Mouse (Mus musculus): ENCODE measurements around the gene Rapgef4.
A peak's percentile ranks its signal among the peaks of the same experiment; 100 is the strongest.

Gene Rapgef4

DNA sequence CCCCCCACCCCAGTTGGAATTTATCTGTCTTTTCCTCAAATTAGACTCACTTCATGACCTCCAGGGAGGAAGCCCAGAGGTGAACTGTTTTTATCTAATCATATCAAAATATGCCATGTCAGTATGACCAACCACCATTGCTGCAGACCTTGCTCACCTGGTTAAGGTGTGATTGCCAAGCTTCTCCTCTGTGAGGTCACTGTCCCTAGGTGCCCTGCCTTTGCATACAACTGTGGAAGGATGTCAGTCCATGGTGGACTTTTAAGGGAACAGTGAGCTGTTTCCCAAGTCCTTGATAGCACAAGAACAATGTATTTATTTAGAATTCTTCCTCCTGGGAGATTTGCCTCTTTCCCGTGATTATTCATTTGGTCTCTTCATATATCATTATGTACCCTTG lies 172.8 kb downstream of the Rapgef4 start:
- DNase-seq: no peak

- peak; percentile 23 to 39 for DNase-seq
These were observed 174.2 kb downstream of the Rapgef4 start for GRCm38 (mm10) chr2:72155102-72155773.

- DNase-seq: no peak
These were observed 175.4 kb downstream of the Rapgef4 start for GRCm38 (mm10) chr2:72156484-72156883.

DNA sequence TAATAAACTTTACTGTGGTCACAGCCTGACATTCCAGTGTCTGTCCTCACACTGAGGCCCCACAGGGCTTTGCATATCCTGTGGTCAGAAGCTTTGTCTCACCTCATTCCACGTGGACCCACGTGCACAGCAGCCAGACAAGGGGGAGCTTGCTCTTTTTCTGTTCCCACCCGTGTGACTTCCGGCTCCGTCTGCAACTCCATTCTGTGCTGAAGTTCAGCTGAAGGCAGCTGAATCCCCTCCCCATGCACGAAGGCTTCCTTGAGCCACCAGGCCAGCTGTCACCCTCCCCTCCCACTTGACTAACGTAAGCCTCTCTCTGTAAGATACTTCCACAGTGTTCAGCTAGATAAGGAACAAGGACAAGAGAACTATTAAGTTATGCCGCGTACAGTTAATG lies 176.5 kb downstream of the Rapgef4 start:
- DNase-seq: peak in 1 of 2 experiments; percentile 8

- no peak for DNase-seq
These were observed 177.0 kb downstream of the Rapgef4 start for GRCm38 (mm10) chr2:72158045-72158444.

- DNase-seq: no peak
These were observed 177.7 kb downstream of the Rapgef4 start for GRCm38 (mm10) chr2:72158691-72159225.

GRCm38 (mm10) chr2:72159281-72159680 lies 178.2 kb downstream of the Rapgef4 start:
- no peak for DNase-seq

DNA sequence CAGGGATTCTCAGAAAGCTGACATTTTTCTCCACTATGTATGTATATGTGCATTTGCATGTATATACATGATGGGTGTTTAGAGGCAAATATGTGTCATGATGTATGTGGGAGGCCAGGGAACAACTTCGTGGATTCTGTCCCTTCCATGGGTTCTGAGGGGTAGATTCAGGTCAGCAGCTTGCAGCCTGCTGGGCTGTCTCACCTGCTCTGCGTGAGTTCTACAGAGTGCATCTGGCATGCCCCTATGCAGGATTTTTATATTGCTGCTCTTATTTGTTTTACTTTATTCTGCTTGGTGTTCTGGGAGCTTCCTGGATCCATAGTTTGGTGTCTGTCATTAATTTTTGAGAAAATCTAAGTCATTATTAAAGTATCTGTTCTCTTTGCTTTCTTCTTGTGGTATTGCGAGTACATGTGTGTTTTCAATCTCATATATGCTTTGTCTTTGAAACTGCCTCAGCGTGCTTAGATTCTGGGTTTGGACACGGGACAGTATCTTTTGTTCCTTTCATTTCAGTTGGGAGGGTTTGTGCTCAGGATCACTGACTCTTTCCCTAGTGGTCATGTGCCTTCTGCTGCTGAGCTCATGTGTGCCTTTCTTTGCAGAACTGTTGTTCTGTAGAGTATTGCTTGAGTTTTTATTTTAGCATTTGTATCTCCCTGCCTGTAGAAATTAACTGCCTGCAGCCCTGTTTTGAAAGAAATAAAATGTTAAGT lies 184.3 kb downstream of the Rapgef4 start:
- no peak for DNase-seq

DNA sequence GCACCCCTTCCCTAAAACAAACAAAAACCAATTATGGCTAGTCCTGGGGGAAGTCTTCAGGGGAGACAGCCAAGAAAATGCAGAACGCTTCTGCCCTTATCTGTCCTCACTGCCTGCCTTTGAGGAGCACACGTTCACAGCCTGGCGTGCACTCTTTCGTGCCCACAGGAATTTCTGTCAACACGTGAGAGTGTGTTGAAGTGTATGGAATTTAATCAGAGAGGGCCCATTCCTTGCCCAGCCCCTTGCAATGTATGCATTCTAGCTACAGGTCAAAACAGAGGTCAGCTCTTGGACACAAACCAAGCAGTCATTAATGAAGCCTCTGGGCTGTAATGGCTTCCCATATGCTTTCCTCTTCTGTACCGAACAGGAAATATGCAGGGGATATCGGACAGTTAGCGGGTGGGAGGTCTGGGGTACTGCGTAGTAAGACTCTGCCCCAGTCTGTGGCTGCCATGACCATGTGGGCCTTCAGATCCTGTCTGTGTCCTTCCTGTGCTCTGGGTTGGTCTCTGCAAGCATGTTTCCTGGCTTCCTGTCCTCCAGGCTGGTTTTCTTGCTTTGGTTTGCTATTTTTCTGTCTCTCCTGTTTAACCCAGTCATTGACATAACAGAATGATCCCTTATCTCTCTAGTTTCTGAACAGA lies 188.5 kb downstream of the Rapgef4 start:
- no peak for DNase-seq

- DNase-seq: peak; percentile 21 to 27
These were observed 189.5 kb downstream of the Rapgef4 start for GRCm38 (mm10) chr2:72170546-72170945.

- no peak for DNase-seq
These were observed 190.2 kb downstream of the Rapgef4 start for GRCm38 (mm10) chr2:72171204-72171603.

DNA sequence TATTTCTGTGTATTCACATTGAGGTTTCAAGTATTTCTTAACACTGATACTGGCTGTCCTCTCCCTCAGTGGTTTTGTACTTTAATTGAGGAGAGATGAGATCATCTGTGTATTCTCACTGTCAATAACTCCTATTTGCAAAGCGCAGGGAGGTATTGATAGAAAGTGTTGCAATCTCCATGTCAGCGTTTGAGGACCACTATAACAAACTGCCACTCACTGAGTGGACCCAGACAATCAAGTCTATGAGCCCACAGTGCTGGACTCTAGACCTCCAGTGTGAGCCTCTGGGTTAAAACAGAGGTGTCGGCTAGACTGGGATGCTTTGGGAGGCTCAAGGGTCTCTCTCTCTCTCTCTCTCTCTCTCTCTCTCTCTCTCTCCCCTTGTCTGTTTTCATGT lies 192.0 kb downstream of the Rapgef4 start:
- no peak for DNase-seq

DNA sequence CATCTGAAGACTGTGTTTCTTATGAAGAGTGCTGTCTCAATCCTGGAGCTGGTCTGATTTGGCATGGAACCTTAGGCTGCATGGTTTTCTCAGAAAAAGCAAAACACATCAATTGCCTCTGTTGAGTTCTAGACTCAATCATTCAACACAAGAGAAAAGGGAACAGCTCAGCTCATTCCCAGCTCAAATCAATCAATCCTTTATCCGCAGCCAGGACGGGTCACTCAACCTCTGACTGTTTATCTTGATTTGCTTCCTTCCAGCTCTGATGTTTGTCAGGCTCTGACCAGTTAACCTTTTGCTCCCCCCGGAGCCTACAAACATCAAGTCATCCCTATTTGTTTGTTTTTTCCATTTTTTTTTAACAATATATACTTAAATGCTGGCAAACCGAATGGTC lies 192.8 kb downstream of the Rapgef4 start:
- peak in 1 of 2 experiments; percentile 25 for DNase-seq

GRCm38 (mm10) chr2:72175536-72175935 lies 194.5 kb downstream of the Rapgef4 start:
- DNase-seq: no peak

DNA sequence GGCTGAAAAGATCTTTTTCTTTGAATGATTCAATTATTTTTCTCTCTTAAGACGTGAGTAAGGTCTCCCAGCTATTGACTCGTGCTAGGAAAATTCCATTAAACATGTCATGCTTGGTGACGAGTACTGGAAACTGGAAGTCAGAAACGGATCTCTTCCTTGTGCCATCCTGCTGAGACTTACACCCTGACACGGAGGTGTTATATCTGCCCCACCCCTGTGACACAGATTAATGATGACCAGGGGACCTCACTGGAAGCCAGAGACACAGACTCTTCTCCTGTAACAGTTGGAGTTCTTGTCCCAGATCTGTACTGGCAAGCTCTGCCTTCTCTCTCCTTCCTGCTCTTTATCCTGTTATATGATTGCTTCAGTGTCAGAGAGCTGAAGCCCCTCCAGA lies 194.9 kb downstream of the Rapgef4 start:
- DNase-seq: peak; percentile 25 to 63

- no peak for DNase-seq
These were observed 196.4 kb downstream of the Rapgef4 start for GRCm38 (mm10) chr2:72177214-72178023.

DNA sequence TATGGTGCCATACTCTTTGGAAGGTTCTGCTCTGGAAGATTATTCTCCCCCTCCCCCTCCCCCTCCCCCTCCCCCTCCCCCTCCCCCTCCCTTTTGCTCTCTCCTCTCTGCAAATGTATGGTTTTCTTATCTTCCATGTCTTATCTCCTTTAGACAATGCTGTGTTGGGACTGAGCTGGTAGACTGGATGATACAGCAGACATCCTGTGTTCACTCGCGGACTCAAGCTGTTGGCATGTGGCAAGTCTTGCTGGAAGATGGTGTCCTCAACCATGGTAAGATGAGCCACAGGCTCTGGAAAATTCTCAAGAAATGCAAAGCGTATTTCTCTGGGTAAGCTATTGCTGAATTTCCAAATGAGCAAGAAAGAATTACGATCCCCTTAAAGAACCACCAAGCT lies 197.0 kb downstream of the Rapgef4 start:
- DNase-seq: no peak

- no peak for DNase-seq
These were observed 197.5 kb downstream of the Rapgef4 start for GRCm38 (mm10) chr2:72178515-72178914.

DNA sequence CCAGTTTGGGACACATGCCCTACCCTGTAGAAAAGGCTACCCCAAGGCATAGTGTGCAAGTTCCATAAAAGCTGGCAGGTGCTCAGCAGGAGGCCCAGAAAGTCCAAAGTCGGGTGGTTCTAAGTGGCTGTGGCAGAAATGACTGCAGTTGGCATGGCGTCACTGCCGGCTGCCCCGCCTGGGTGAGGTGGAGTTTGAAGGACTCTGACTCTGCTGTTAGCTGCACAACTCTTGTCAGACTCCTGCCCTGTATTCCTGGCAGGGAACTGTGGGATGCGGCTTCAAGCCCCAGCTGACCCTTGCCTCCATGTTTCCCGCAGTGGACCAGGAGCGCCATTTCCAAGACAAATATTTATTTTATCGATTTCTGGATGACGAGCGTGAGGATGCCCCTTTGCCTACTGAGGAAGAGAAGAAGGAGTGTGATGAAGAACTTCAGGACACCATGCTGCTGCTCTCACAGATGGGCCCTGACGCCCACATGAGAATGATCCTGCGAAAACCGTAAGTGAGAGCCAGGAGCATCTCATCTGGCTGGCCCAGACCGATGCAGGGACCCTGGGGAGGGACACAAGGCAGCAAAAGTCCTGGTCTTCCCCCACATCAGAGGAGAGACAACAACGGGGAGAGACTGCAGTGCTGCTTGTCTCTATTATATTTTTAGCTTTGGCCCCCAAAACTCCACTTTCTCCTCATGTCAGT lies 198.7 kb downstream of the Rapgef4 start:
- DNase-seq: peak in 1 of 2 experiments; percentile 24

- DNase-seq: no peak
These were observed 200.4 kb downstream of the Rapgef4 start for GRCm38 (mm10) chr2:72181443-72181842.

DNA sequence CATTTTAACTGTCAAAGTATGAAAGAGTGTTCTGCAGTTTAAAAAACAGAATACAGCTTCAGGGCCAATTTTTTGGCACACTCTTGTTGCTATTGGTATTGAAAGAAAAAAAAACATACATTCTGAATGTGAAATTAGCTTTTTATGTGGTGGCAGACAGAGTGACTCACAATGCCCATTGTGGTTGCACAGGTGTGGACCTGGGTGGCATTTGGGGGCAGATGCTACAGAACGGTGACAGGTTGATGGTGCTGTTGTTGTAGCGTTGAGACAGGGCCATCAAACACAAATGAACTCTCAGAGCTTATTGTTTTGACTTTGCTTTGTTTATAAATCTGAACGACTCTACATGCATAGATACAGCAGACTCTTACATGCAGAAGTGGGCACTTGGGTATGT lies 202.7 kb downstream of the Rapgef4 start:
- DNase-seq: no peak
